Mouse (Mus musculus): Measurements from ENCODE around the gene Rara. TPM values are rescaled to one million over a fixed set of nuclear protein-coding genes. Genes with fewer than 3 reads are reported as not detected.
A peak's percentile ranks its signal among the peaks of the same experiment; 100 is the strongest.

Rara gene
- polyA plus RNA-seq, 1 experiment = 5.5 TPM

DNA sequence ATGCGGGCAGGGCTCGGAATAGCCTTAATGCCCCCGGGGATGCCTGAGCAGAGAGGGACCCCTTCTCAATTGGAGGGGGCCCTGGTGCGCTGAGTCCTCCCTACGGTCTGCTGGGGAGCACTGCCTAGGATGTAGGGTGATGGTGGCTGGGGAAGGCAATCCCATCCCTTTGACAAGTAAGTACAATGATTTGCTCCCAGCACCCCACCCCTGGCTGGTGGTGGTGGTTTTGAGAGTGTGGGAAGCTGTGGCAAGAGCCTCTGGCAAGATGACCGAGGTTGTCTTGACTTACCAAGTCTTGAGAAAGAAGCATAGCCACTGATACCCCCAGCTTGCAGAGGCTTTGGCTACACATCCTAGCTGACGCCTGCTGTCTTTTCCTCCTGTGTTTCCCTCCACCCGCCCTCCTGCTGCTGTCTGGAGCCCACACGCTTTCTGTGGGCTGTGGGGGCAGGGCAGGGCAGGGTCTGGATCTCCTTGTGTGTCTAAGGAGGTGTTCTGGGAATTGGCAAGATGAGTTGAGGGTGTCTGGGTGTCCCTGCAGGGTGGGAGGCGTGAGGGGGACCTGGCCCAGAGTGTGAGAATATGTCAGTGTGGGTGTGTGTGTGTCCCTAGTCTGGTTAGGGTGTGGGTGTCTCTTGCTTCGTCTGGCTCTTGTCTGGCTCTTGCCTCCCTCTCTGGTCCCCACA lies 12.5 kb downstream of the Rara start:
- 0 out of 2 replicates have a peak overlapping the region, but pooled peaks have one; percentile 8 for H3K27ac ChIP-seq (replicated peaks; ENCODE audit: low read depth, low read length)
- H3K4me3 ChIP-seq (ENCODE audit: insufficient read depth, low read depth, low read length) = peak overlapping the region; percentile 12
- peaks cover 54% of the 10 kb centered on the region for H3K4me1 ChIP-seq (ENCODE audit: control insufficient read depth, insufficient read depth, insufficient read length, low read length)

DNA sequence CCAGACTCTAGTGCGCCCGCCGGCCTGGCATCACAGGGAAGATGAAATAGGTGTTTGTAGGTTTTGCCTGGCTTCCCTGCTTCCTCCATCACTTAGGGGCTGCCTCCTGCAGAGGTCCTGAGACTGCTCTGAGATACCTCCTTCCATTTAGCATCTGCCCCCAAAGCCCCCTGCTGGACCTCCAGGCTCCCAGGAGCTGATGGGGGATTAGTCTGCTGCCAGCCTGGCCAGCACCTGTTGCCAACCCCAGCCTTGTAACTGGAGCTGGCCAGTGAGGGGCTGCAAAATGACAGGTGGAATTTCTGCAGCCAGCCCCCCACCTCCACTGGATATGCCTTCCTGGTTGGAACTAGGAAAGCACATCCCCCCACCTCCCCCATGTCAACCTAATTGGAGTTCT lies 13.2 kb downstream of the Rara start:
- Histone ChIP-seq H3K4me1 (ENCODE audit: control insufficient read depth, insufficient read depth, insufficient read length, low read length) (peaks cover 60% of the 10 kb centered on the region), H3K4me3 (ENCODE audit: insufficient read depth, low read depth, low read length) (0 out of 2 replicates have a peak overlapping the region, but pooled peaks have one; percentile 57), H3K27ac (replicated peaks; ENCODE audit: low read depth, low read length) (peak overlapping the region; percentile 54)

DNA sequence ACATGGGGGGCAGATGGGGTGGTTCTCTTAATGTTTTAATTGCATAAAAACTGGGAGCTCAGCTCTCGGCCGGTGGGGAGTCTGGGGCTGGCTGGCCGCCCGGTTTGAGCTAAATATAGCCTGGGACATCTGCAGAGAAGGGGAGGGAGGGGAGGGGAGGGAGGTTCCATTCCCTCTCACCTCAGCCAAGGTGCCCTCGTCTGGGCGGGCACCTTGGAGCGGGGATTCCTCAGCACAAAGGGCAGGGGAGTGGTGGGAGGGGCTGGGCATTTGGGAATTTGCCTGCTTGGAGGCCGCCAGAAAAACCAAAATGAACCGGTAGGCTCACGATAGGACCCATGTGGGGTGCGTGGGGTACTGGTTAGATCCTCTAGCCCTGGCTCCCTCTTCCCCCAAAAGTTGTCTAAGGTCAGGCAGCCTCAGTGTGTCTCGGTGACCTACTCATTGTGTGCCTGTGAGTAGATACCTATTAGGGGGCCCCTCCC lies 13.8 kb downstream of the Rara start:
- Histone ChIP-seq H3K4me3 (ENCODE audit: insufficient read depth, low read depth, low read length) (peak overlapping the region; percentile 57), H3K4me1 (ENCODE audit: control insufficient read depth, insufficient read depth, insufficient read length, low read length) (peaks cover 62% of the 10 kb centered on the region), H3K27ac (replicated peaks; ENCODE audit: low read depth, low read length) (peak overlapping the region; percentile 98)

DNA sequence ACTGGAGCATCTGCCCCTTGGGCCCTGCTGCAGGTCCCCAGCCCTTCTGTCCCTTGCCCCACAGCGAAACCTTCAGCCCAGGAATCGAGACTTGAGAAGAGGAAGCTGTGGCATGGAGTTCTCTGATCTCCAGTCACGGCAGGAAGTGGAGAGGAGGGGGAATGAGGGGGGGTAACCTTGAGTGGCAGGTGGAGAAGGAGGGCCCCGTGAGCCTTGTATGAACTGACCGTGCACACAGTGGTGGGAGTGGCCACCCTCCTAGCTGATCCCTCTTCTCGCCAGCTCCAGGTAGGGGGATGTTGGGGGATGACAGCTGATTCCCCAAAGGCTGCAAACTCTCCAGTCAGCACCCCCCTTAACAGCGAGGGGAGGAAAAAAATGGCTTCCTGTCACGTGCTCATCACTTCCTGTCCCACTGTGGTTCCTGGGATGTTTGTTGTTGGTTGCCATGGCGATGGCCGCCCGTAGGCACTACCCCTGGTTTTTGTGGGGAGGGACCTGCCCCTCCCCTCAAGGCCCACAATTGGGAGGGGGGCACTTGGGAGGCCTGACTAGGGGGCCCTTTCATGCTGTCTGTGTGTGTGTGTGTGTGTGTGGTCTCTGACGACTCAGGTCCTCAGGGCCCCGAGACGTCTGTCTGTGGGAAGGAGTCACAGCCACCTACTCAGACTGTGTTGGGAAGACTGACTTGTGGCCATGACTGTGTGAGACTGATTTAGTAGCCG lies 14.4 kb downstream of the Rara start:
- H3K27ac ChIP-seq (replicated peaks; ENCODE audit: low read depth, low read length) = peak overlapping the region; percentile 98
- H3K4me3 ChIP-seq (ENCODE audit: insufficient read depth, low read depth, low read length) = peak overlapping the region; percentile 57
- H3K4me1 ChIP-seq (ENCODE audit: control insufficient read depth, insufficient read depth, insufficient read length, low read length) = peaks cover 62% of the 10 kb centered on the region

DNA sequence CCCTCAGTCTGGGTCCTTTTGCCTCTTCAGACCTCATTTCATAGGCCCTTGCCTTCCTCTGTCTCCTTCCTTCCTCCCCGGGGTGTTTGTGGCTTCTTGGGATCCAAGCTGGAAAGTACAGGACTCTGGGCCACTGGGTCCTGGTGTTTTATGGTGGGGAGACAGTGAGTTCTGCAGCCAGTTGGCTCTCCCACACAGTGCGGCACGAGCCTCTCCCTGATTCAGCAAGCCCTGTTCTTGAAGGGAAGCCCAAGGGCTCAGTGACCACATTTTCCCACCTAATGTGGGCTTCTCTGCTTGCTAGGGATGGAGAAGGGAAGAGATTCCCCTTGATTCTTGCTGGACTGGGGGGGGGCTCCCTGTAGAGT lies 14.9 kb downstream of the Rara start:
- Histone ChIP-seq H3K4me1 (ENCODE audit: control insufficient read depth, insufficient read depth, insufficient read length, low read length) (peaks cover 62% of the 10 kb centered on the region), H3K4me3 (ENCODE audit: insufficient read depth, low read depth, low read length) (peak overlapping the region; percentile 57), H3K27ac (replicated peaks; ENCODE audit: low read depth, low read length) (peak overlapping the region; percentile 98)

DNA sequence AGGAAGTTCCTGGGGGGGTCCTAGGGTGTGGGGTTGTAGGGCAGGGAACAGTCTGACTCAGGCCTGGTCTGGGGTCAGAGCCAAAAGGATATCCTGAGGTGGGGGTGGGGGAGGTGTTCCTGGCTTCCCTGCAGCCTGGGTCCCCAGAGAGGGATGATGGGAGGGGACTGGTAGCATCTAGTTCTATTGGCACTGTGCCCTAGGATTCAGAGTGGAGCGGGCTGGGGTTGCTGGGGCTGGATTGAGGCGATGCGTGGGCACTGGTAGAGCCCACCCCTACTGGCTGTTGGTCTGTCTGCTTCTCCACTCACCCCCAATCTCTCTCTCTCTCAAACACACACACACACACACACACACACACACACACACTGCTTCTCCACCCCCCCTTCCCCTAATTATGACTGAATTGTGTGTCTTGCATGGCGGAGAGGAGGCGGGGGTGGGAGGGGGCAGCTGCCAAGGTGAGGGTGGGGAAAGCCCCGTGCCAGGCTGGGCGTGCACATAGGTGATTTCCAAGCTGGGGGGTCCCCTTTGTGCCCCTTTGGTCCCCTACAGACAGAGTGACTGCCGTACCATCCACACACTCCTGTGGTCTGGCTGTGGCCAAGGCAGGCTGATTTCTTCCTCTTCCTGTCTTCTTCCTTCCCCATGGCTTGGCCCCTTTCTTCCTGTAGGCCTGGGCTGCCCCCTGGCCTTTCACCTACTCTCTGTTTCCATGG lies 15.5 kb downstream of the Rara start:
- Histone ChIP-seq H3K27ac (replicated peaks; ENCODE audit: low read depth, low read length) (peak overlapping the region; percentile 98), H3K4me3 (ENCODE audit: insufficient read depth, low read depth, low read length) (no peak overlapping the region), H3K4me1 (ENCODE audit: control insufficient read depth, insufficient read depth, insufficient read length, low read length) (peaks cover 62% of the 10 kb centered on the region)

DNA sequence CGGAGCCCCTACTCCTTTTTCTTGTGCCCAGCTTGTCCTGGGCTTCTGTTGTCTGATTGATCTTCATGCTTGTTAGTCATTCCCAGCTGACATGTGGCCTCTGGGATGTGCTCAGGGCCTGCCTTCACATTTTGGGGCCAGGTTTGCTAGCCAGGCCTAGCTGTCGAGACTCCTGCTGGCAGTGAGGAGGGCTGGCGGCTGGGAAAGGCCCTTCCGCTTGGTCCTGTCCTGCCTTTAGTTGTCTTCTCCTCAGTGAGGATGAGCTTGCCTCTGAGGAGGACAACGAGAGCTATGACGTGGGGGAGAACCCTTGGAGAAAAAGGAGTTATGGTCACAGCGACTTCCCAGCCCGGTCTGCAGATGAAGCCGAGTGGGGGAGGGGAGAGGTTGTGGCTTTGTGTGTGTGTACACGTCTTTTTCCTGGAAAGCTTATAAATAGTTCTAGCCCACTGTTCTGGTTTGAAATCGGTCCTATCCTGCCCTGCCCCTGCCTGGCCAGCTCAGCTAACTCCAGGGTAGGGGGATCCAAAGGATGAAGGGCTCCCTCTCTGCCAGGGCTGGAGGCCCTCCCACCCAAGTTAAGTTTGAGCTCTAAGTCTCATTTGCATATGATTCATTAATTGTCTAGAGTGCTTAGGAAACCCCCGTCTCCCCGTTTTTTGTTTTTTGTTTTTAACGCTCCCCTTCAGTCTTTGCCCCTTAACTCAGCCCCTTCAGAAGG lies 16.3 kb downstream of the Rara start:
- Histone ChIP-seq H3K4me1 (ENCODE audit: control insufficient read depth, insufficient read depth, insufficient read length, low read length) (peaks cover 56% of the 10 kb centered on the region), H3K27ac (replicated peaks; ENCODE audit: low read depth, low read length) (peak overlapping the region; percentile 89), H3K4me3 (ENCODE audit: insufficient read depth, low read depth, low read length) (no peak overlapping the region)

DNA sequence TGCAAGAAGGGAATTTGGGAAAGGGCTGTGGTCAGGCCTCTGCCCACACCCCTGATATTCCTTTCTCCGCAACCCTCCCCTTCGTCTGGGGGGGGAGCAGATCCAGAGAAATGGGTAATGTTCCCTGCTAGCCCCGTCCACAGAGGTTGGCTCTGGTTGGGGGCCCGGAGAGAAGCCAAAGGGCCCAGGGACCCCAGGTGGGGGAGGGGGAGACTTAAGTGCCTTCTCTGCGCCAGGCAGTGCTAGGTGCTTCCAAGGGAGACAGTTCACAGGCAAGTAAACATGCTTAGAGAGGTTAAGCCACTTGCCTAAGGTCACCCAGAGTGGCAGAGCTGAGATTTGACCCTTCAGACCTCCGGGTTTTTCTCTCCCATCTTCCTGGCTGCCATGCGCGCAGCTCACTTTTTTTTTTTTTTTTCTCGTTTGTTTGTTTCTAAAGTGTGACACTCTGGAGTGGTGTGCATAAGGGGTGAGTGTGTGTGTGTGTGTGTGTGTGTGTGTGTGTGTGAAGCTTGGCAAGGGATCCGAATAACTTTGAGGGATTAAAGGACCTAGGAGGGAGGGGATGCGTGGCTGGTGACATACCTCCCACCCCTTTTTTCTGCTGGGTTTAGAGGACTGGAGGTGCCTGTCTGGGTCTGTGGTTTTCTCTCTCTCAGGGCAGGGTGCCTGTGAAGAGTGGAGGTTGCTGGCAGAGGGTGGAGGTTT lies 17.4 kb downstream of the Rara start:
- Histone ChIP-seq H3K4me1 (ENCODE audit: control insufficient read depth, insufficient read depth, insufficient read length, low read length) (peaks cover 56% of the 10 kb centered on the region), H3K4me3 (ENCODE audit: insufficient read depth, low read depth, low read length) (no peak overlapping the region), H3K27ac (replicated peaks; ENCODE audit: low read depth, low read length) (peak overlapping the region; percentile 89)

DNA sequence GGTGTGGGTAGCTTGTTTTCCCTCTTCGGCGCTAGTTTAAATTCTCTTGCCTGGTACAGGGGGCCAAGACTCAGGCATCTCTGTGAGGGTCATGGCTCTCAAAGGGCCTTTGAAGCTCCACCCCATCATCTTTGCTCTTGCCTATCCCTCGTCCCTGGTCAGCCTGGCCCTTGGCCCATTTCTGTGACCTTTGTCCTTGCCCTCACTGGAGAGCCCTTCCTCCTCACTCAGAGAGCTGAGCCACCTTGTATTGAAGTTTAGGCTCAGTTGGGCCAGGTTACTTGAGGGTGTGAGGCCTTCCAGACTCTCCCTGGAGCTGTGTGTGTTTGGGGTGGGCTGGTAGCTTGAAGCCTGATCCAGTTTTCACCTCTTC lies 18.0 kb downstream of the Rara start:
- Histone ChIP-seq H3K4me3 (ENCODE audit: insufficient read depth, low read depth, low read length) (no peak overlapping the region), H3K27ac (replicated peaks; ENCODE audit: low read depth, low read length) (0 out of 2 replicates have a peak overlapping the region, but pooled peaks have one; percentile 6), H3K4me1 (ENCODE audit: control insufficient read depth, insufficient read depth, insufficient read length, low read length) (peaks cover 56% of the 10 kb centered on the region)

DNA sequence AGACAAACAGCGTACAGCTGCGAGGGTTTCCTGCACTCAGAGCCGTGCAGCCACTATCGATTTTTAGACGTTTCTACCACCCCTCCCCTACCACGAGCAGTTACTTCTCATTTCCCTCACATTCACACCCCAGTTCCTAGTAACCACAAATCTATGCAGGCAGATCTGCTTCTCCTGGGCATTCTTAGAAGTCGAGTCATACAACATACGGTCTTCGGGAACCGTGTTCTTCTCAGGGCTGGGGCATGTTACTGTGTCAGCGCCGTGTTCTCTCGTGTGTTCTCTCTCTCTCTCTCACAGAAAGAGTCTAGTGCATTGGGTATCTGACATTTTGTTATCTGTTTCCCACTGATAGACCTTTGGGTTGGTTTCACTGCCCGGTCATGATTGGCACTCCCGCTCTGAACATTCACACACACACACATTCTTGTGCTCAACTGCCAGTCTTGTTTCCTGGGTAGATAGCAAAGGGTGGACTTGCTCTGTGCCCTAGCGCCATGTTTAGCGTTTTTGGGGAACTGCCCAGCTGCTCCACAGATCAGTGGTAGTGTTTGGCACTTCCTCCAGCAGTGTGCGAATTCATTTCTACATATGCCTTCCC lies 20.5 kb downstream of the Rara start:
- peaks cover 53% of the 10 kb centered on the region for H3K4me1 ChIP-seq (ENCODE audit: control insufficient read depth, insufficient read depth, insufficient read length, low read length)
- H3K4me3 ChIP-seq (ENCODE audit: insufficient read depth, low read depth, low read length) = no peak overlapping the region
- H3K27ac ChIP-seq (replicated peaks; ENCODE audit: low read depth, low read length) = peak overlapping the region; percentile 64

DNA sequence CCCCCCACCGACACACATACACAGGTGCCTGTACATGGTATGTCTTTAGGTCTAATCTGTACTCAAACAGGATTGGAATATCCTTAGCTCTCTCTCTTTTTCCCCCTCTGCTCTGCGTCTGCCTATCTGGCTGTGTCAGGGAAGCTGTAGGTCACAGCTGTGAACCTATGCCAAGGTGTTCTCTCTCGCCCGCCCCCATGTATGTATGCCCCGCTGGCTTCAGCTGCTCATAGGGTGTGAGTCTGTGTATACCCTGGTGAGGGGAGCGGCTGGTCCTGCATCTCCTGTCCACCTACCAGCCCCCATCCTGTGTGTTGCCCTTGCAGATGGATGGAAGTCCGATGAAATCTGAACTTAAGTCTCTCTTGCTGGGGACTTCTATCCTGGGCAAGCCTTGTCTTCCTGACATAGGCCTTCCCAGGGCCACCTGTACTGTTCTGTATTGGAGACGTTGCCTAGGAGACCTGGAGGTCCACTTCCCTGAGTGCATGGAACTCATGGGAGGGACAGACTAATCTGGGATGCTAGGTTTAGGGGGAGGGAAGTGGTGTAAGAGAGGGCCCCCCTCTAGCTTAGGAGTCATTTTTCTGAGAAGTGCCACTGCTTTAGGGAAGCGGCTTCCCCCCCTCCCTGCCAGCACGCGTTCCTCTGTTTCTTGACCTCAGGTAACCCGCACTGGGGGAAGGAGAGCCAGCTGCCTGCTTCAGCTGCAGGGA lies 21.8 kb downstream of the Rara start:
- Histone ChIP-seq H3K4me1 (ENCODE audit: control insufficient read depth, insufficient read depth, insufficient read length, low read length) (peaks cover 50% of the 10 kb centered on the region), H3K27ac (replicated peaks; ENCODE audit: low read depth, low read length) (no peak overlapping the region), H3K4me3 (ENCODE audit: insufficient read depth, low read depth, low read length) (no peak overlapping the region)

DNA sequence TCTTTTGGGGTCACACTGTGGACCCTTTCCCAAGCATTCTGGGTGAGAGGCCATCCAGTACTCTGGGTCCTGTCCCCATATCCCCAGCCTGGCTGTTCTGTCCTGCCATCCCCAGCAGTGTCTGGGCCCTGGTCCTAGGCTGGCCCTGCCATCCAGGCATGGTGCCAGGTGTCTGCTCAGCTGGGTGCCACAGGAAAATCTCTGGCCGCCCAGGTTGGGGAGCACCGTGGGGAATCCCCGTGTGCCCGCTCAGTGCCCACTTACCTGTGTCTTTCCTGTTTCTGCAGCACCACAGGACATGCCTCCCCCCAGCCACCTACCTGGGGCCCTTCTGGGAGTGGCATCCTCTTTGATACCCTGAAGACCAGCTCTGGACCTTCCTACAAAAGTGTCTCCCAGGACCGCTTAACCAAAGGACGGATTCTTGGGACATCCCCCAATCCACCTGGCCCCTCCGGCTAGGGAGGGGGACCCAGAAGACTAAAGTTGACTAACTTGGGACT lies 22.4 kb downstream of the Rara start:
- Histone ChIP-seq H3K27ac (replicated peaks; ENCODE audit: low read depth, low read length) (no peak overlapping the region), H3K4me3 (ENCODE audit: insufficient read depth, low read depth, low read length) (no peak overlapping the region), H3K4me1 (ENCODE audit: control insufficient read depth, insufficient read depth, insufficient read length, low read length) (peaks cover 50% of the 10 kb centered on the region)

DNA sequence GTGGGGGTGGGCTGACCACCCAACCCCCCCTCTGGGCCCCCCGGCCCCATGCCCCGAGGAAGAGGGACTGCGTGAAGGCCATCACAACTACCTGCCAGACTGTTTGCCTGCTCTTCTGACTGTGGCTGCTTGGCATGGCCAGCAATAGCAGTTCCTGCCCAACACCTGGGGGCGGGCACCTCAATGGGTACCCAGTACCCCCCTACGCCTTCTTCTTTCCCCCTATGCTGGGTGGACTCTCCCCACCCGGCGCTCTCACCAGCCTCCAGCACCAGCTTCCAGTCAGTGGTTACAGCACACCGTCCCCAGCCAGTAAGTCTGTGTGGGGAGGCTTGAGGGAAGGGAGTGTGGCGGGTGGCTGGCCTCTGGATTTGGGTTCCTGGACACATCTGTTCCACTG lies 22.9 kb downstream of the Rara start:
- Histone ChIP-seq H3K4me3 (ENCODE audit: insufficient read depth, low read depth, low read length) (no peak overlapping the region), H3K4me1 (ENCODE audit: control insufficient read depth, insufficient read depth, insufficient read length, low read length) (peaks cover 49% of the 10 kb centered on the region), H3K27ac (replicated peaks; ENCODE audit: low read depth, low read length) (no peak overlapping the region)
